Mouse (Mus musculus) forebrain, postnatal 0 days (tissue): Measurements from ENCODE around the gene Cgref1. TPM values are rescaled to one million over a fixed set of nuclear protein-coding genes. Genes with fewer than 3 reads are reported as not detected.
A peak's percentile ranks its signal among the peaks of the same experiment; 100 is the strongest.

Experiments used
- ATAC-seq: fragments of 200-750 bp; cut with Nextera tagmentation; 2 replicates; pipeline ENCODE4 v1.8.0; 2017; ENCODE audit warnings: mild to moderate bottlenecking, moderate library complexity
- DNase-seq: peaks from one replicate; pipeline ENCODE4 v3.0.0-alpha.2; 2015
- H3K27ac ChIP-seq: fragments of 300-500 bp; sonication (generic); 2 replicates; pipeline ENCODE4 v1.5.1; 2014; ENCODE audit warnings: low read depth, mild to moderate bottlenecking, antibody characterized with exemption, low read length, moderate library complexity, mixed read lengths
- H3K27me3 ChIP-seq: fragments of 300-500 bp; sonication (generic); 2 replicates; pipeline ENCODE4 v1.6.1; 2014; ENCODE audit warnings: mild to moderate bottlenecking, low read length, mixed read lengths; ENCODE audit not compliant: insufficient read depth
- H3K36me3 ChIP-seq: fragments of 300-500 bp; sonication (generic); 2 replicates; pipeline ENCODE4 v1.6.1; 2014; ENCODE audit warnings: mild to moderate bottlenecking, moderate library complexity; ENCODE audit not compliant: insufficient read depth
- H3K4me1 ChIP-seq: fragments of 300-500 bp; sonication (generic); 2 replicates; pipeline ENCODE4 v1.6.1; 2014; ENCODE audit warnings: antibody characterized with exemption; ENCODE audit not compliant: insufficient read depth
- H3K4me2 ChIP-seq: fragments of 300-500 bp; sonication (generic); 2 replicates; pipeline ENCODE4 v1.6.1; 2014; ENCODE audit warnings: low read depth, mild to moderate bottlenecking, moderate library complexity
- H3K4me3 ChIP-seq: fragments of 300-500 bp; sonication (generic); 2 replicates; pipeline ENCODE4 v1.5.1; 2014; ENCODE audit warnings: low read depth, low read length, mixed read lengths
- H3K9ac ChIP-seq: fragments of 300-500 bp; sonication (generic); 2 replicates; pipeline ENCODE4 v1.6.1; 2014; ENCODE audit warnings: mild to moderate bottlenecking
- H3K9me3 ChIP-seq: fragments of 300-500 bp; sonication (generic); 2 replicates; pipeline ENCODE4 v1.6.1; 2016; ENCODE audit warnings: low read length
- CTCF ChIP-seq: sonication (generic); IDR thresholded peaks from 2 replicates; pipeline ENCODE4 v1.5.1; 2016; ENCODE audit warnings: antibody characterized with exemption, control low read depth, low read depth
- whole genome bisulfite sequencing: fragments of 180-500 bp; shearing (Covaris S2); extraction: QIAGEN DNeasy Blood & Tissue Kit; methylation state at CpG from one replicate; pipeline ENCODE4 v1.1.7; 2014; 5-methylcytosine and 5-hydroxymethylcytosine counted together
- polyA plus RNA-seq: library from polyadenylated mRNA; unstranded; fragments of >200 nt; fragmentation: Nextera tagmentation; extraction: Ambion mirVana; gene quantifications from 2 replicates; pipeline ENCODE4 v1.2.1, GENCODE M21; 2015
- total RNA-seq: library from RNA; depleted of rRNA; stranded (reverse); fragments of >200 nt; gene quantifications from 2 replicates; pipeline ENCODE4 v1.2.3, GENCODE M21; 2014; rRNA removed

Gene Cgref1
- total RNA-seq (67.3 and 82.1 TPM in 2 replicates), polyA plus RNA-seq (61.0 and 63.5 TPM in 2 replicates)

- Histone ChIP-seq H3K4me2 (peak within 1 kb of the TSS; percentile 81), H3K9me3 (no peaks in the 10 kb centered on the region), H3K27ac (peak within 1 kb of the TSS; percentile 62; the same call in 1 of the 2 replicates), H3K4me1 (peaks cover 7% of the 10 kb centered on the region; the same call in 1 of the 2 replicates), H3K36me3 (no peaks in the 10 kb centered on the region), H3K4me3 (peak within 1 kb of the TSS; percentile 57), H3K27me3 (no peaks in the 10 kb centered on the region), H3K9ac (peak within 1 kb of the TSS; percentile 79)
- TF ChIP-seq CTCF, result peak; percentile 69
- peak; percentile 83 for DNase-seq
- WGBS, result 6% methylated on average over 44 of the region's 44 CpGs
- ATAC-seq, result peak; percentile 75
Observed at GRCm38 (mm10) chr5:30944956-30945781, at the start of gene Cgref1. TSS of gene Cgref1 (minus strand) at chr5:30945591.

GRCm38 (mm10) chr5:30994074-30994473 is 48.7 kb upstream of the Cgref1 start:
- no peaks in the 10 kb centered on the region for H3K9me3 ChIP-seq
- H3K4me1 ChIP-seq, result no peaks in the 10 kb centered on the region
- WGBS, result 63% methylated on average over 3 of the region's 3 CpGs
- no peak for TF ChIP-seq CTCF
- no peak overlapping the region for H3K4me2 ChIP-seq
- no peak overlapping the region for H3K27ac ChIP-seq
- H3K4me3 ChIP-seq, result no peak overlapping the region
- ATAC-seq (peak; percentile 58; the same call in 1 of the 2 replicates), DNase-seq (no peak)
- no peaks in the 10 kb centered on the region for H3K36me3 ChIP-seq
- H3K9ac ChIP-seq, result no peak overlapping the region
- no peaks in the 10 kb centered on the region for H3K27me3 ChIP-seq

DNA sequence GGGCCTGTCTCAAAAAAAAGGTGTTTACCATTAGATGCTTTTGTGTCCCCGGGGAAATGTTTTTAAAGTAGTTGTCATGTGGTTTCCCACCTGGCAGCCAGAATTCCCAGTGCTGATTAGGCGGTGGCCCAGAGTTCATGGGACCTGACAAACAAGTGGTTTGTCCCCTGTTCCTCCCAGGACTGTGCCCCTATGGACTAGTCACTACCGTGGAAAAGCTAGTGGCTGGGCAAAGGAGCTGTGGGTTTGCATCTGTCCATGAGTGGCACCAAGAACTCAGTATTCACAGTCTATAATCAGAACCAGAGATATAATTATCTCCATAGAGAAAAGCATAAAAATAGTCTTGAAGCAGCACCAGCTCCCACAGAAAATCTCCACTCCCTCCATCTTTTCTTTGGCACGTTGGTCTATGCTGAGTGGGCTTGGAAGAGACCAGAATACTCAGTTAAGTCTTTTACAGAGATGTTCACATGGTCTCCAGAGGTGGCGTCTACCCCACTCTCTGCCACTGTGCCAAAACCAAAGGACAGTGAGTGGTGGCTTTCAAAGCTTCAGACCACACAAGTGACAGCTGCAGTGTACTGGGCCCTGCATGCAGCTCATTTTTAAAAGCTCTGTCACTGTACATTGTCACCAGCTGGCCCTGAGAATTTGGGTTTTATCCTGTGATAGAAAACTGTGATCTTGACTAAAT is 47.7 kb upstream of the Cgref1 start:
- Histone ChIP-seq H3K9me3 (no peaks in the 10 kb centered on the region), H3K4me1 (no peaks in the 10 kb centered on the region), H3K27ac (no peak overlapping the region), H3K9ac (no peak overlapping the region), H3K4me3 (no peak overlapping the region), H3K36me3 (no peaks in the 10 kb centered on the region), H3K4me2 (no peak overlapping the region), H3K27me3 (no peaks in the 10 kb centered on the region)
- 71% methylated on average over 5 of the region's 5 CpGs for WGBS
- DNase-seq (no peak), ATAC-seq (0 out of 2 replicates have a peak, but pooled peaks have one; percentile 25)
- 0 out of 2 replicates have a peak, but pooled peaks have one; percentile 6 for TF ChIP-seq CTCF

DNA sequence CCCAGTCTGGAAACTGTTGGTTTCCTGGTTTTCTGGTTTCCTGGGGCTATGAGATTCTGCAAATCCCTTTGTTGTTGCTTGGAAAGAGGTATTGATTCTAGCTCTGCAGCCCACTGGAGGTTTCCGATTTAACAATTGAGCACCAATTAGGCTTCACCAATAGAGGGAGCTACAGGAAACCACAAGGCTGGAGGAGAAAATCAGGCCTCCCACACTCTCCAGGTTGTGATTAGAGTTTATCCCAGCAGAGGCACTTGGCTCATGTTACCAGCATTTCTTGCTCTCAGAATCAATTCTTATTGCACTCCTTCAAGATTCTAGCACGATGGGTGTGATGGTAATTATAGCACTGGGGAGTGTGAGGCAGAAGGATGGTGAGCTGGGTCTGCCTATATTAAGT is 37.0 kb upstream of the Cgref1 start:
- no peak overlapping the region for H3K9ac ChIP-seq
- 13% methylated on average over 2 of the region's 2 CpGs for WGBS
- H3K36me3 ChIP-seq, result no peaks in the 10 kb centered on the region
- peak; percentile 68 for TF ChIP-seq CTCF
- no peaks in the 10 kb centered on the region for H3K4me1 ChIP-seq
- H3K4me3 ChIP-seq, result no peak overlapping the region
- no peaks in the 10 kb centered on the region for H3K27me3 ChIP-seq
- no peaks in the 10 kb centered on the region for H3K9me3 ChIP-seq
- peak; percentile 62 for DNase-seq
- peak; percentile 48 for ATAC-seq
- no peak overlapping the region for H3K4me2 ChIP-seq
- 0 out of 2 replicates have a peak overlapping the region, but pooled peaks have one; percentile 5 for H3K27ac ChIP-seq

GRCm38 (mm10) chr5:30974870-30975656 is 29.7 kb upstream of the Cgref1 start:
- no peak for TF ChIP-seq CTCF
- 67% methylated on average over 9 of the region's 9 CpGs for WGBS
- DNase-seq (no peak), ATAC-seq (no peak)
- Histone ChIP-seq H3K9me3 (no peaks in the 10 kb centered on the region), H3K4me1 (no peaks in the 10 kb centered on the region), H3K27ac (no peak overlapping the region), H3K27me3 (no peaks in the 10 kb centered on the region), H3K9ac (no peak overlapping the region), H3K4me2 (no peak overlapping the region), H3K4me3 (no peak overlapping the region), H3K36me3 (no peaks in the 10 kb centered on the region)

- Histone ChIP-seq H3K27me3 (no peaks in the 10 kb centered on the region), H3K4me2 (no peak overlapping the region), H3K36me3 (no peaks in the 10 kb centered on the region), H3K9me3 (no peaks in the 10 kb centered on the region), H3K4me1 (no peaks in the 10 kb centered on the region), H3K4me3 (no peak overlapping the region), H3K9ac (no peak overlapping the region), H3K27ac (no peak overlapping the region)
- DNase-seq (no peak), ATAC-seq (no peak)
- 72% methylated on average over 2 of the region's 2 CpGs for WGBS
- no peak for TF ChIP-seq CTCF
Observed at GRCm38 (mm10) chr5:30969440-30969839, 24.0 kb upstream of the Cgref1 start.
